Mouse (Mus musculus): ENCODE measurements around the gene Syt1.

Syt1 gene

GRCm38 (mm10) chr10:108636086-108636485 lies 374.7 kb downstream of the Syt1 start:
- DNase-seq: no peak

GRCm38 (mm10) chr10:108635616-108636015 lies 375.2 kb downstream of the Syt1 start:
- DNase-seq: no peak

GRCm38 (mm10) chr10:108630841-108631240 lies 379.9 kb downstream of the Syt1 start:
- no peak for DNase-seq

GRCm38 (mm10) chr10:108626404-108626803 lies 384.4 kb downstream of the Syt1 start:
- no peak for DNase-seq

GRCm38 (mm10) chr10:108623002-108623401 lies 387.8 kb downstream of the Syt1 start:
- no peak for DNase-seq

DNA sequence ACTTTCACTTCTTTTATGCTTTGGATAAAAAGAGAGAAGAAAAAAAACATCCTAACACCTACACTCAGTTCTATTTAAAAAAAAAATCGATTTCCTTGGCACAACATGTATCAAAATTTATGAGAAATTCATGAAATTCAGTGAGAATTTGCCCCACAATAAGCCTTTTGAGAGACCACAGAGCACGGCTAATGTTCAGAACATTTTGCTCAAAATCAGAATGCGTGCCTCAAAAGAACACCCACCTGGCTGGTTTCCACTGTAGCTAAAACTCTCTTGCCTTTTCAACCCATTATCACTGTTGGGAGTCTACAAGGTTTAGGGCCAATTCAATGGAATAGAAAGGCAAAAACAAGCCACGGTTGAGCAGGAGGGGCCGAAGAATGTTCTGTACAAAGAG lies 390.9 kb downstream of the Syt1 start:
- no peak for DNase-seq

GRCm38 (mm10) chr10:108619217-108619616 lies 391.6 kb downstream of the Syt1 start:
- no peak for DNase-seq

- DNase-seq: no peak
Observed at GRCm38 (mm10) chr10:108610057-108610644, 400.6 kb downstream of the Syt1 start.

DNA sequence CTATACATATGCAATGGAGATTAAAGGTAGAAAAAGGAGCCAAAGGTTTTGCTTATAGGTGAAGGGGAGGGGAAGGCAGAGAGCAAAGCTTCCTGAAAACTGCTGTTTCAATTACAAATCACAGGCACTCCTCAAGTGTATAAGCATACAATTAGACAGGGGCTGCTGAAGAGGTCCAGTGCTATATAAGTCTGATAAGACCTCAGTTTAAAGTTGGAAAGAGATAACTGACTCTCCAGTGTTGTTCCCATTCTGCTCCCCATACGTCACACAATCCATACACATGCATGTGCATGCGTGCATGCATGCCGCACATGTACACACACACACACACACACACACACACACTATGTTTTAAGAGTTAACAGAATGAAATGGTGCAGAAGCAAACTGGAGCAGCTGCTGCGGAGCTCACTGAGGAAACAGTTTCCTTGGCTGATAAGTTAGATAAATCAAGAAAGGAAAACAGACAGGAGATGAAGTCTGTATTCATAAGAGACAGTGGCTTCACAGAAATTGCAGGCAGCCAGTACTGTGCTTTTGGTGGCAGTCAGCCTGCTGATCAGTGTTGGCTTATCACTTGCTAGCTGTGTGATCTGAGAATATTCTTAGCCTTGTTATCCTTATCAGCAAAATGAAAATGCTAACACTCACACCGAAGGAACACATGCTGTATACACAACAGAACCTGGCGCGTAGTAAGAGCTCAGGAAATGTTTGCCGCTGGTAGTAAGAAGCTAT lies 408.9 kb downstream of the Syt1 start:
- DNase-seq: no peak

- DNase-seq: no peak
Observed at GRCm38 (mm10) chr10:108600693-108601092, 410.1 kb downstream of the Syt1 start.

DNA sequence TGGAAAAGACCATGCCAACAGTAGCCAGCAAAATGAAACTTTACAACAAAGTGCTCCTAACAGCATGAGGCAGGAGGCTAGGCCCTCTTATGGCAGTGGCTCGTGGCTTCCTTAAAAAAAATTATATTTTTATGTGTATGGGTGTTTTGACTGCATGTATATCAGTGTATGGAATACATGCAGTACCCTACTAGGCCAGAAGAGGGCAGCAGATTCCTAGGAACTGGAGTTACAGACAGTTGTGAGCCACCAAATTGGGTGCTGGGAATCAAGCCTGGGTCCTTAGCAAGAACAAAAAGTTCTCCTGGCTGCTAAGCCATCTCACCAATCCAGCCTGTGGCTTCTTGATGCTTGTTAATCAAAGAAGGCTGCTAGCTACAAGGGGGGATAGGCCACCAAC lies 413.4 kb downstream of the Syt1 start:
- DNase-seq: no peak

DNA sequence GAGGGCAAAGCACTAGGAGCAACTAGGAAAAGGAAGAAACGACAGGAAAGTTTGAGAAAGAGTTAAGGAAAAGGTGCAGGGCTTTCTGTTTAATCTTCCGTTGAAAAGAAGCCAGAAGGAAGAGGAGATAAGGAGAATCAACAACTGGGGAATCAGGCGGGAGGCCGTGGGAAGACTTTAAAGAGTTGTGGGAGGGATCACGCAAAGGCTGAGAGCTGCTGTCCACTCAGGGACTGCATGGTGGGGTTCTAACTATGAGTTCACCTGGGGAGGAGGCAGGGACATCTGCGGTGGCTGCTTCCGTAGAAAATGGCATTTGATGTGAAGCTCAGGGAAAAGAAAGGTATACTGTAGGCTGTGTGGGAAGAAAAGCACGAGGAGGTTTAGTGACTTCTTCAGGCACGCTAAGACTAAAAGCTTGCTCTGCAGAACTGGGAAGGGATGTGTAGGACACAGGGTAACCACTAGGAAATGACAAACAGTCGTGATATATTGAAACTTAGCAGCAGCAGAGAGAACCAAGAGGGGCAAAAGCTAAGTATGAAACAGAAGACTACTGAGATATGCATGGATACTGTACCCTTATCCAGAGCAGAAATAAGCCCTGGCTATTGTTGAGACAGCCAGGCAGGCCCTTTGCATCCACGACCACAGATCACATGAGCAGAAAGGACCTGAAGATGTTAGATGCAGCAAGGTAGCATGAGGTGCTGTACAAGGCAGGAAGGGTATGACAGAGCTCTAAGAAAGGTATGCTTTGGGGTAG lies 414.4 kb downstream of the Syt1 start:
- DNase-seq: no peak

GRCm38 (mm10) chr10:108589355-108589754 lies 421.4 kb downstream of the Syt1 start:
- no peak for DNase-seq

GRCm38 (mm10) chr10:108588924-108589323 lies 421.9 kb downstream of the Syt1 start:
- no peak for DNase-seq

DNA sequence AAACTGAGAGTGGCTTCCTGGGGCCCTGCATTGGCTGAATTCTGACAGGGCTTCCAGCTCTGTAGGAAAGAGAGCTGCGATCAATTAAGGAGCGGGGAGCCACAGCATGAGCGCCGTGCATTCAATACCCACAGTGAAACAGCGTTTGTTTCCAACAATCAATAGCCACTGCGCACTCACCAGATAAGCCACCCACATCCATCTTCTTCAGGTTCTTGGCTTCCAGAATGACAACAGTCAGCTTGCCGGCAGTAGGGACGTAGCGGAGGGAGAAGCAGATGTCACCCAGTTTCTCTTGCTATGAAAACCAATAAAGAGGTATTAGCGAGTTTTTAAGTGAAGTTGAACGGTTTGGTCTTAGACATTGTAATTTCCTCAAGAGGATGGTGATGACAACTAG lies 427.1 kb downstream of the Syt1 start:
- DNase-seq: no peak

GRCm38 (mm10) chr10:108582397-108582730 lies 428.4 kb downstream of the Syt1 start:
- no peak for DNase-seq

DNA sequence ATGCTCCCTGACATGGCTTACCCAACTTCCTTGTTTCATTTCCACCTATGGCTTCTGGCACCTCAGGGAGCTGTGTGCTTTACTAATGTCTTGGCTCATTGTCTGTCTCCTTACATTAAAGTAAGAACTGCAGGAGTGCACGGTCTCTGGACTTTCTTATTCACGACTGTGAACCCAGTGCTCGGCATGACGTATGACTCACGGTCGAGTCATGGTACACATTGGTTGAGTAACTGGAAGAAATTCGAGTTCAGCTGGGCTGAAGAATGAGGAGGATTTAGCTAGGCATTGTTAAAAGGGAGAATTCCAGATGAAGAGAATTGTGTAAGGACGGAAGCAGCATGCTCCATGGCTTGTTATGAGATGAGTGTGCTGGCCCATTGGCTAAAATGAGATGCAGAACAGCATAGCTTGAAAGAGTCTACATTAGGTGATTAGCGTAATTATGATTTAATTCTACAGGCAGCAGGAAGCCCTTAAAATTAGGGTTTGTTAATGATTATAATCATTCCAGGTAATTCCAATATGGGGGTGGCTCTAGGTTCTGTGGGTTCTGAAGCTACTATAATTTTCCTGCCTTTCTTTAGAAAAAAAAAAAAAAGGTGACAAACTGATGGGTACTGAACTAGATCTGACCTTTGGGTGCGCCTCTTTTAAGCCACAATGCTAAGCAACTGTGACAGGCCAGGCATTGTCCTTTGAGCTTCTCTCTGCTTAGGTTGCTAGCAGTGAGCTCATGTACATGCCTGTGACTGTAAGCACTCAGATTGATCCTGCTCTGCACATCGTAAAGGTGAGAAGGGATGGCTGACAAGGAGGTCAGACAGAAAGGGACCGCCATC lies 429.0 kb downstream of the Syt1 start:
- DNase-seq: no peak

DNA sequence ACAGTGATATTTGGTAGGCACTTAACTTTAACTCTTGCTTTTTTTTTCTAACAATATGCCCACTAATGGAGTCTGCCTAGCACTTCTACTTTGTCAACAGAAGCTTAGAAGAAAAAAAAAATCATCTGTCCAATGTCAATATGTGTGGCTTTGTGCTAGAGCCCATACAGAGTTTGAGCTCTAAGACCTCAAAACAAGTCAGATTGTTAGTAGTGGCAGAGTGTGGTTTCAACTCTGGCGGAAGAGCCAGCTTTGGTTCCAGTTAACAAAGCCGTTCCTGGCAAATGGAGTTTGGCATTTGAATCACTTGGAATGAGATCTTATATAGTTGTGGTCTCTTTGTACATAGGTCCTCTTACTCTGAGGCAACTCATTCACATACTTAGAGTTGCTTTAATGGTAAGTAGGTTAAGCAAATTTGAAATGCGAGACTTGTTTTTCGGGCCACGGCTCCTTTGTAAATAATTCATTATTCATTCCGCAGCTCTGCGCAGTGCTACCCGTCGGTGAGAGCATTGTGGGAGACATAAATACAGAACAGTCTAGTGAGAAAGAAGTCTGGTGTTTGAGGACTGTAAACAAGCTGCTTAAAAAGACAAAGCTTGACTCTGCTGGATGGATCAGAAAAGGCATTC lies 429.9 kb downstream of the Syt1 start:
- DNase-seq: no peak

DNA sequence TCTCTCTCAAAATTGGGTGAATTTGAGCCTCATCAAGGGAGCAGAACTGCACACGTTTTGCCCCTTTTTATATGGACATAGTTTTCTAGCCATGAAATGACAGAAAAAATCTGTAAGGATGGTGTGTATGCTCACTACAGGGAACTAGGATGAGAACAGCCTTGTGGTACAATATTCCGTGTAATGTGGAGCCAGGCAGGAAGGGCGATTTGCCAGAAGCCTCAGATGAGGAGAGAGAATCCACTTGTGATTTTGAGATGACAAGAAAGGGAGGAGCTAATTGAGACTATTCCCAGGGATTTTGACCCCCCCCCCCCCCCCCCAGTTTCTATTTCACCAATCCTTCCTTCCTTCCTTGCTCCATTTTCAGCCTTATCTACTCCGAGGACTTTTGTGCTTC lies 431.4 kb downstream of the Syt1 start:
- no peak for DNase-seq

DNA sequence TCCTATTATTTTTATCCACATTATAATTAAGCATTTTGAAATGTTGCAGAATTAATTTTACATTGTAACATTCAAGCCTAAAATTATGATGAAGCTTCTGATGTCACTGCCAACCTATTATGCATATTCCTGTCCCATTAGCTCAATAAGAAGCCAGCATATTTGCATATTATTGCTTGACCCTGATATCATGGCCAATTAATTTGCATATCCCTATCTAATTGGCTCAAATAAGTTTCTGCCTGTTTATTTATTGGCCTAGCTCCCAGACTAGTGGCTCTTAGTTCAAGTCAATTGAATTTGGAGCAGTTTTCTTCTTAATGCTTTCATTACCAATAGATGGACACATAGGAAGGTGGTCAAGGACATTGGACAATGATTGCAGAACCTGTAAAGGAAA lies 433.2 kb downstream of the Syt1 start:
- DNase-seq: no peak

DNA sequence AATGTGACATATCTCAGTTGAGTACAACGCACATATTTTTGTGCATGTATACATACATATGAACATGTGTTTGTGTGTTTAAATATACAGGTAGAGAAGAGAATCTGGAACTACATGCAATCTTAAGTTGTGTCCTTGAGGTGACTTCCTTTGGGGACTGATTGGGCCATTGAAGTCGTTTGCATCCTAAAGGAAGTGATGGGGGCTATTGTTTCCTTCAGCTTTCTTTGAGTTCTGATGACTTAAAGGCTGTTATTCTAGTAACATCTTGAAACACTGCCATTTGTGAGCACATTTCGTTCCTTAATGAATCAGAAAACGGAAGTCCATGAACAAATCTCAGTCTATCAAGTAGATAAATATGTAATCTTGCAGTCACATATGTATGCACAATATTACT lies 438.0 kb downstream of the Syt1 start:
- no peak for DNase-seq

DNA sequence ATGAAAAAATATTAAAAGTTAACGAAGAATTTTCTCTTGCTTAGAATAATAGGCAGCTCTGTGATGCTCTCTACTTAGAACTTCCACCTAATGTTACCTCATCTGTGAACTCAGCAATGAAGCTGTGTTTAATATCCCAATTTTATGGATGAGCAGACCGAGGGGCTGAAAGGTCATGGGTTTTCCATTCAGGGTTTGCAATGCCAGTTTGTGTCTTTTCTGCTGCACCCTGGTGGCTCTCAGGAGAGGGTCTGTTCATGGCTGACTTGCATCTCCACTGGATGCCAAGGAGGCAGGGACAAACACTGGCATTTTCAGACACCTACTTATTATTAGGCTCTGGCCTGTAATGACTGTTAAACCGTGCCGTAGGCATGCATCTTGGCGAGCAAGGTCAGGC lies 439.7 kb downstream of the Syt1 start:
- no peak for DNase-seq

Measured in kidney, postnatal 4 days (tissue).